Mouse (Mus musculus) limb, embryonic 10.5 days (tissue): ENCODE data around the gene Ybx1. TPM values are rescaled to one million over a fixed set of nuclear protein-coding genes. Genes with fewer than 3 reads are reported as not detected.

Experiments
- DNase-seq: peaks from one replicate; pipeline ENCODE4 v3.0.0-alpha.2; 2017; ENCODE audit warnings: low spot score
- H3K27ac ChIP-seq: fragments of 300-500 bp; sonication (generic); 2 replicates; pipeline ENCODE4 v1.5.1; 2016; ENCODE audit warnings: mild to moderate bottlenecking
- H3K27me3 ChIP-seq: fragments of 300-500 bp; sonication (generic); 2 replicates; pipeline ENCODE4 v1.6.1; 2016; ENCODE audit warnings: low read depth, mild to moderate bottlenecking; ENCODE audit not compliant: poor library complexity, severe bottlenecking
- H3K36me3 ChIP-seq: fragments of 300-500 bp; sonication (generic); 2 replicates; pipeline ENCODE4 v1.6.1; 2016; ENCODE audit warnings: mild to moderate bottlenecking, moderate library complexity
- H3K4me1 ChIP-seq: fragments of 300-500 bp; sonication (generic); 2 replicates; pipeline ENCODE4 v1.6.1; 2016
- H3K4me3 ChIP-seq: fragments of 300-500 bp; sonication (generic); 2 replicates; pipeline ENCODE4 v1.5.1; 2016; ENCODE audit warnings: mild to moderate bottlenecking, moderate library complexity
- H3K9me3 ChIP-seq: fragments of 300-500 bp; sonication (generic); replicated peaks from 2 replicates; pipeline ENCODE4 v1.6.1; 2016; ENCODE audit warnings: mild to moderate bottlenecking
- WGBS: fragments of 180-500 bp; shearing (Covaris S2); methylation state at CpG from one replicate; pipeline ENCODE4 v1.1.7; 2016; 5-methylcytosine and 5-hydroxymethylcytosine counted together
- polyA plus RNA-seq: library from polyadenylated mRNA; unstranded; fragments of >200 nt; fragmentation: Nextera tagmentation; extraction: Ambion mirVana; gene quantifications from 2 replicates; pipeline ENCODE4 v1.2.1, GENCODE M21; 2016

Gene Ybx1
- polyA plus RNA-seq, 1 experiment from 2014 or later: 1,026 TPM

GRCm38 (mm10) chr4:119242571-119242970 is 51.8 kb downstream of the Ybx1 start:
- Histone ChIP-seq H3K36me3 (peaks cover 67% of the 10 kb centered on the region), H3K27ac (no peak overlapping the region), H3K4me1 (peaks cover 9% of the 10 kb centered on the region; the same call in 1 of the 2 replicates), H3K4me3 (no peak overlapping the region), H3K27me3 (no peaks in the 10 kb centered on the region), H3K9me3 (no peaks in the 10 kb centered on the region)
- WGBS: 92% methylated on average over 12 of the region's 12 CpGs
- no peak for DNase-seq

DNA sequence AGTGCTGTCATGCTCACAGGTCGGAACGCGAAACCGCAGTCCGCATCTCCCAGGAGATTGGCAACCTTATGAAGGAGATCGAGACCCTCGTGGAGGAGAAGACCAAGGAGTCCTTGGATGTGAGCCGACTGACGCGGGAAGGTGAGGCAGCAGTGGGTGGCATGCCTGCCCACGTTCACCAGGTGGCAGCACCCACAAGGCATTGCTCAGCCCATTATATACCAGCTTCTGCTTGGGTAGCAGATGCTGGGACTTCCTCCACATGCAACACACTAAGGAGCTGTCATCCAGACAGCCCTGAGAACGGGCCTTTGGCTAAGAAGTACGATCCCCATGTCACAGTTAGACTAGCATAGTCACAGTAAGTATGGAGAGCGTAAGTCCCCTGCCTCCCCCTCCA is 52.7 kb downstream of the Ybx1 start:
- peaks cover 61% of the 10 kb centered on the region for H3K36me3 ChIP-seq
- 93% methylated on average over 14 of the region's 14 CpGs for WGBS
- no peak overlapping the region for H3K4me3 ChIP-seq
- H3K4me1 ChIP-seq: 0 out of 2 replicates have a peak, but pooled peaks cover 4% of the 10 kb centered on the region
- no peaks in the 10 kb centered on the region for H3K9me3 ChIP-seq
- no peaks in the 10 kb centered on the region for H3K27me3 ChIP-seq
- no peak for DNase-seq
- no peak overlapping the region for H3K27ac ChIP-seq

DNA sequence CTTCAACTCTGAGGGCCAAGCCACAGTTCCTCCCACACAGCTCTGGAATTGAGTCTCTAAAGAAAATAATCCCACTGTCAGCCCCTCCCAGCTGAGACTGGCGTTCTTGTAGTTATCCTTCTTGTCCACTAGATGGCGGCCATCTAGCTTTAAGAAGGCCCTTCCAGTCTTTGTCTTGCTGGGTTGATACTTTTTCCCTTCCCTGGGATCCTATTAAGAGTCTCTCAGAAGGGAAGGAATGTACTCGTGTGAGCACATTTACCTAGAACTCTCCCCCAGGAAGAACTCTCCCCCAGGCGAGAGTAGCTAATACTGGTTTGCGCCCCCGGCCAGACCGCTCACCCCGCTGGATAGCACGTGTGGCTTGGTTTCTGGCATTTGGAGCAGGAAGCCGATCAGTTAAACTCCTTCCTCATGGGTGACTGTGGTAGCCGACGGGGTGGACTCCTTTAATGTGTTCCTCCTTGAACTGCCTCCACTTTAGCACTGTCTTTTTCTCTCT is 55.2 kb downstream of the Ybx1 start:
- H3K27me3 ChIP-seq: no peaks in the 10 kb centered on the region
- peak overlapping the region; percentile 81 for H3K27ac ChIP-seq
- WGBS: 43% methylated on average over 12 of the region's 12 CpGs
- no peak overlapping the region for H3K4me3 ChIP-seq
- H3K9me3 ChIP-seq: no peaks in the 10 kb centered on the region
- peak; percentile 52 for DNase-seq
- H3K36me3 ChIP-seq: peaks cover 42% of the 10 kb centered on the region
- H3K4me1 ChIP-seq: peaks cover 8% of the 10 kb centered on the region; the same call in 1 of the 2 replicates

GRCm38 (mm10) chr4:119238661-119239060 is 55.7 kb downstream of the Ybx1 start:
- no peaks in the 10 kb centered on the region for H3K27me3 ChIP-seq
- H3K4me3 ChIP-seq: no peak overlapping the region
- peaks cover 36% of the 10 kb centered on the region for H3K36me3 ChIP-seq
- no peak overlapping the region for H3K27ac ChIP-seq
- 82% methylated on average over 3 of the region's 3 CpGs for WGBS
- H3K4me1 ChIP-seq: peaks cover 14% of the 10 kb centered on the region; the same call in 1 of the 2 replicates
- H3K9me3 ChIP-seq: no peaks in the 10 kb centered on the region
- no peak for DNase-seq

- Histone ChIP-seq H3K36me3 (peaks cover 17% of the 10 kb centered on the region), H3K27me3 (no peaks in the 10 kb centered on the region), H3K4me3 (peak overlapping the region; percentile 91; the same call in 1 of the 2 replicates), H3K9me3 (no peaks in the 10 kb centered on the region), H3K4me1 (peaks cover 28% of the 10 kb centered on the region), H3K27ac (no peak overlapping the region)
- DNase-seq: no peak
- whole genome bisulfite sequencing: 84% methylated on average over 3 of the region's 3 CpGs
Observed at GRCm38 (mm10) chr4:119234348-119234747, 60.1 kb downstream of the Ybx1 start.

- WGBS: under 1% methylated on average over 36 of the region's 36 CpGs
- peak overlapping the region; percentile 91 for H3K4me3 ChIP-seq
- H3K27ac ChIP-seq: peak overlapping the region; percentile 87
- DNase-seq: peak; percentile 66
- peaks cover 22% of the 10 kb centered on the region for H3K36me3 ChIP-seq
- H3K9me3 ChIP-seq: no peaks in the 10 kb centered on the region
- H3K4me1 ChIP-seq: peaks cover 27% of the 10 kb centered on the region
- H3K27me3 ChIP-seq: no peaks in the 10 kb centered on the region
Observed at GRCm38 (mm10) chr4:119233256-119233901, 61.0 kb downstream of the Ybx1 start.

DNA sequence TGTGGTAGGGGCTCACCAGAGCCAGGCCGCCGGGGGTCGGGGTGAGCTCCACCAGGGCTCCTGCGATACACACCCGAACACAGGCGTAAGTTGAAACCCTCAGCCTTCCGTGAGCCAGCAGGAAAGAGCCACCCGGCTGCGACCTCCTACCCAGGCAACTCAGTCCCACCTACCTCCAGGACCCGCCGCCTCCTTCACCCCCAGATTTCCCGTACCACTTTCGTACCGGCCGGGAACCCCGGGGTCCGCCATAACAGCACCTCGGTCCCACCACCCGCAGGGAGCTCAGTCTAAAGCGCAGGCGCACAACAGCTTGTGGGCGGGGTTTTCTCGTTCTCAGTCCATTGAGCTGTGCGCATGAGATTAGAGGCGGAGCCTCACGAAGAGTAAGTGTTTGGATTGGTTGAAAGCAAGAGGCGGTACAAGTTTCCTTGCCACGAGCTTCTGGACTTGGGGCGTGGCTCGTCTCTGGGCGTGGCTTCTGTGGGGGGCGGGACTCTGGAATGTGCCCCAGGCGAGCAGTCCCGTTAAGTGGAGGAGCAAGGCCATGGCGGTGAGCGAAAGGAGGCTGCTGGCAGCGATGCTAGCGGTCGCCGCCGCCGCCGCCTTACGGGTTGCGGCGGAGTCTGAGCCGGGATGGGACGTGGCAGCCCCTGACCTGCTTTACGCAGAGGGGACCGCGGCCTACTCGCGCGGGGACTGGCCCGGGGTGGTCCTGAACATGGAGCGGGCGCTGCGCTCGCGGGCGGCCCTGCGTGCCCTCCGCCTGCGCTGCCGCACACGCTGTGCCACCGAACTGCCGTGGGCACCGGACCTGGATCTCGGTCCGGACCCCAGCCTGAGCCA is 61.8 kb downstream of the Ybx1 start, which contains the start of the genes AU022252 and P3h1:
Gene AU022252 (minus strand): TSS at position 303 of the 846 bp plus-strand sequence.
Gene P3h1 (plus strand): TSS at position 506 of the 846 bp plus-strand sequence.
- H3K27ac ChIP-seq: peak within 1 kb of the TSS; percentile 87
- H3K9me3 ChIP-seq: no peaks in the 10 kb centered on the region
- WGBS: under 1% methylated on average over 62 of the region's 71 CpGs
- no peaks in the 10 kb centered on the region for H3K27me3 ChIP-seq
- H3K4me3 ChIP-seq: peak within 1 kb of the TSS; percentile 91
- H3K36me3 ChIP-seq: peaks cover 24% of the 10 kb centered on the region
- H3K4me1 ChIP-seq: peaks cover 27% of the 10 kb centered on the region
- peak; percentile 97 for DNase-seq

Other genes with a start within 250 kb of the Ybx1 start
- 110 and 139 TPM in 2 replicates for gene Slc2a1, start 185.9 kb downstream of the Ybx1 start, polyA plus RNA-seq
- 10.1 and 10.3 TPM in 2 replicates for gene Zfp691, start 120.4 kb downstream of the Ybx1 start, polyA plus RNA-seq
- gene Ermap, start 104.6 kb downstream of the Ybx1 start, polyA plus RNA-seq: 6.8 and 7.7 TPM in 2 replicates
- 115 and 133 TPM in 2 replicates for gene Svbp, start 99.3 kb downstream of the Ybx1 start, polyA plus RNA-seq
- gene Tmem269, start 76.4 kb downstream of the Ybx1 start, polyA plus RNA-seq: not detected in 2 replicates
- 38.1 and 43.3 TPM in 2 replicates for gene AU022252, start 61.9 kb downstream of the Ybx1 start, polyA plus RNA-seq
- gene P3h1, start 61.7 kb downstream of the Ybx1 start, polyA plus RNA-seq: 12.7 and 16.0 TPM in 2 replicates
- not detected in 2 replicates for gene Cldn19, start 39.2 kb downstream of the Ybx1 start, polyA plus RNA-seq
- gene Ppih, start 25.9 kb upstream of the Ybx1 start, polyA plus RNA-seq: 152 and 173 TPM in 2 replicates
- gene Ccdc30, start 120.9 kb upstream of the Ybx1 start, polyA plus RNA-seq: 4.7 and 7.0 TPM in 2 replicates
- gene Ppcs, start 127.8 kb upstream of the Ybx1 start, polyA plus RNA-seq: 37.1 and 41.4 TPM in 2 replicates
- 0.20 TPM in 1 of 2 replicates, not detected in the other for gene Zmynd12, start 128.2 kb upstream of the Ybx1 start, polyA plus RNA-seq
- 0.46 and 0.86 TPM in 2 replicates for gene Rimkla, start 198.0 kb upstream of the Ybx1 start, polyA plus RNA-seq
- 22.0 and 25.2 TPM in 2 replicates for gene Foxj3, start 242.4 kb upstream of the Ybx1 start, polyA plus RNA-seq
- gene Frg2f1, start 244.9 kb upstream of the Ybx1 start, polyA plus RNA-seq: 0.90 and 2.5 TPM in 2 replicates